In genomic region chr5:32459882-32460751, GRCm38 (mm10) we compare ENCODE assay signal across 8 mouse cellular contexts. TPM values are rescaled to one million over a fixed set of nuclear protein-coding genes. Genes with fewer than 3 reads are reported as not detected.
DNase-seq lines count a peak whose midpoint lies in the region; ATAC-seq and TF ChIP-seq lines count a peak whose summit lies in the region.

No protein-coding gene starts in this region.

- under 1% methylated on average over 19 of the region's 19 CpGs for WGBS in heart, embryonic 11.5 days (ENCODE audit: insufficient replicate concordance)
- WGBS in kidney, embryonic 14.5 days, result under 1% methylated on average over 19 of the region's 19 CpGs

- no peak overlapping the region for H3K27ac ChIP-seq in CH12.LX (ENCODE audit: insufficient read depth, low read depth)
- H3K27ac ChIP-seq in heart, embryonic 11.5 days (ENCODE audit: low read depth, low read length), result peak overlapping the region; percentile 100
- H3K27ac ChIP-seq in kidney, embryonic 14.5 days (ENCODE audit: low read depth, low read length), result peak overlapping the region; percentile 99

- dilution Hi-C loops in CH12.LX (cut with MboI; ENCODE audit: extremely low pct_ligation_motif_present, extremely low pct_unique_long_range_greater_than_20kb, low sequenced_read_pairs), result no loop called here

- no peak for TF ChIP-seq EP300 in CH12.LX (IDR thresholded peaks at IDR 0.05; ENCODE audit: low read length)

- peak in 1 of 2 experiments; percentile 44; a peak in 2 of 4 replicates for TF ChIP-seq CTCF in CH12.LX (conservative IDR thresholded peaks at IDR 0.05 in 1 of 2, IDR thresholded peaks at IDR 0.05 in 1 of 2; ENCODE audit: low read depth in 2 of 2, low read length in 2 of 2)

- H3K4me1 ChIP-seq in CH12.LX (ENCODE audit: control insufficient read depth in 1 of 2, insufficient read depth in 2 of 2), result peaks cover 0 to 30% of the 10 kb centered on the region in 2 experiments; a peak in 2 of 4 replicates
- H3K4me1 ChIP-seq in heart, embryonic 11.5 days (ENCODE audit: control insufficient read depth, insufficient read depth, low read length), result peaks cover 13% of the 10 kb centered on the region
- H3K4me1 ChIP-seq in kidney, embryonic 14.5 days (ENCODE audit: control insufficient read depth, insufficient read depth, low read length), result peaks cover 22% of the 10 kb centered on the region; the same call in 1 of the 2 replicates

- H3K9ac ChIP-seq in CH12.LX (ENCODE audit: insufficient read depth, low read depth), result peak overlapping the region; percentile 97
- peak overlapping the region; percentile 96 for H3K9ac ChIP-seq in heart, embryonic 11.5 days (ENCODE audit: low read depth, low read length)
- H3K9ac ChIP-seq in kidney, embryonic 14.5 days (ENCODE audit: low read depth, low read length), result peak overlapping the region; percentile 100

- DNase-seq in 3T3-L1 (ENCODE audit: low read depth, low spot score) (peak; percentile 87), CH12.LX (ENCODE audit: extremely low read depth) (peak; percentile 29)
- DNase-seq in embryo, embryonic 10.5 days (ENCODE audit: low spot score), result peak; percentile 77
- peak; percentile 52 for DNase-seq in lung, postnatal 14 days
- peak; percentile 23 to 61 for DNase-seq in spleen, postnatal 36 days (ENCODE audit: low spot score in 2 of 2)
- no peak for DNase-seq in urinary bladder, postnatal 10 days (ENCODE audit: low spot score)

- in situ Hi-C loops in CH12.LX (cut with MboI; ENCODE audit: low pct_ligation_motif_present, low pct_unique_long_range_greater_than_20kb, low sequenced_read_pairs), result no loop called here

- no peaks in the 10 kb centered on the region for H3K36me3 ChIP-seq in CH12.LX (replicated peaks in 1 of 2; ENCODE audit: control insufficient read depth in 1 of 2, insufficient read depth in 1 of 2, low read length in 1 of 2)
- no peaks in the 10 kb centered on the region for H3K36me3 ChIP-seq in heart, embryonic 11.5 days (ENCODE audit: control insufficient read depth, insufficient read depth, low read length)
- no peaks in the 10 kb centered on the region for H3K36me3 ChIP-seq in kidney, embryonic 14.5 days (ENCODE audit: control insufficient read depth, insufficient read depth, low read length)

- H3K79me2 ChIP-seq in CH12.LX (replicated peaks; ENCODE audit: control insufficient read depth, extremely low read depth, insufficient read depth, poor library complexity, severe bottlenecking), result peaks cover 47% of the 10 kb centered on the region

- TF ChIP-seq POLR2A in CH12.LX (IDR thresholded peaks at IDR 0.05; ENCODE audit: low read depth, low read length), result no peak

- H3K4me2 ChIP-seq in CH12.LX (ENCODE audit: insufficient read depth, low read depth, poor library complexity, severe bottlenecking), result peak overlapping the region; percentile 83; the same call in 1 of the 2 replicates
- peak overlapping the region; percentile 66 for H3K4me2 ChIP-seq in heart, embryonic 11.5 days
- peak overlapping the region; percentile 38 for H3K4me2 ChIP-seq in kidney, embryonic 14.5 days (replicated peaks; ENCODE audit: low read depth, low read length)

- peak overlapping the region; percentile 83 to 99 (median 98) for H3K4me3 ChIP-seq in CH12.LX (replicated peaks in 1 of 3; ENCODE audit: low read depth in 2 of 3, low read length in 2 of 3, poor library complexity in 1 of 3)
- peak overlapping the region; percentile 95 for H3K4me3 ChIP-seq in heart, embryonic 11.5 days (ENCODE audit: low read depth, low read length)
- peak overlapping the region; percentile 91 for H3K4me3 ChIP-seq in kidney, embryonic 14.5 days (ENCODE audit: low read length)

- peaks cover 8% of the 10 kb centered on the region for H3K27me3 ChIP-seq in CH12.LX (replicated peaks)
- H3K27me3 ChIP-seq in heart, embryonic 11.5 days (ENCODE audit: control insufficient read depth, insufficient read depth, low read length), result no peaks in the 10 kb centered on the region
- H3K27me3 ChIP-seq in kidney, embryonic 14.5 days (ENCODE audit: control insufficient read depth, insufficient read depth, low read length), result no peaks in the 10 kb centered on the region

- peak; percentile 17 for TF ChIP-seq RAD21 in CH12.LX (IDR thresholded peaks at IDR 0.05; ENCODE audit: low read depth, low read length)

- no peaks in the 10 kb centered on the region for H3K9me3 ChIP-seq in CH12.LX (replicated peaks; ENCODE audit: low read length)
- H3K9me3 ChIP-seq in heart, embryonic 11.5 days (replicated peaks; ENCODE audit: control insufficient read depth, low read length), result no peaks in the 10 kb centered on the region
- H3K9me3 ChIP-seq in kidney, embryonic 14.5 days (ENCODE audit: control insufficient read depth, low read length), result no peaks in the 10 kb centered on the region

- ATAC-seq in heart, embryonic 11.5 days (replicated peaks; ENCODE audit: insufficient number of reproducible peaks, low FRiP score, low TSS enrichment), result no peak
- ATAC-seq in kidney, embryonic 14.5 days (ENCODE audit: low FRiP score, low TSS enrichment), result no peak

TF ChIP-seq in CH12.LX, 34 proteins besides CTCF, POLR2A, EP300 and RAD21:
- TF ChIP-seq USF2 (conservative IDR thresholded peaks at IDR 0.05; ENCODE audit: low read depth, low read length), result no peak
- TF ChIP-seq ELF1 (IDR thresholded peaks at IDR 0.05; ENCODE audit: low read depth, low read length), result peak; percentile 29; the same call in 1 of the 2 replicates
- TF ChIP-seq HCFC1 (IDR thresholded peaks at IDR 0.05; ENCODE audit: low read depth, low read length), result no peak
- no peak; the same call in none of the 2 replicates for TF ChIP-seq SIN3A (IDR thresholded peaks at IDR 0.05; ENCODE audit: low read length)
- TF ChIP-seq MEF2A (IDR thresholded peaks at IDR 0.05; ENCODE audit: borderline replicate concordance, low read depth, low read length), result peak; percentile 20; the same call in 1 of the 2 replicates
- peak; percentile 47; the same call in 1 of the 2 replicates for TF ChIP-seq MYC (IDR thresholded peaks at IDR 0.05; ENCODE audit: low read depth, low read length)
- peak; percentile 37 for TF ChIP-seq SMC3 (IDR thresholded peaks at IDR 0.05; ENCODE audit: low read depth, low read length)
- peak; percentile 66; the same call in 1 of the 2 replicates for TF ChIP-seq ZNF384 (IDR thresholded peaks at IDR 0.05; ENCODE audit: low read depth, low read length)
- 0 out of 2 replicates have a peak, but pooled peaks have one; percentile 27 for TF ChIP-seq JUND (conservative IDR thresholded peaks at IDR 0.05; ENCODE audit: low read depth, low read length)
- peak; percentile 64; the same call in 1 of the 2 replicates for TF ChIP-seq CHD1 (IDR thresholded peaks at IDR 0.05; ENCODE audit: low read depth, low read length)
- 0 out of 2 replicates have a peak, but pooled peaks have one; percentile 44 for TF ChIP-seq MAZ (IDR thresholded peaks at IDR 0.05; ENCODE audit: low read depth, low read length)
- peak; percentile 66 for TF ChIP-seq MXI1 (IDR thresholded peaks at IDR 0.05; ENCODE audit: low read depth, low read length)
- TF ChIP-seq GABPA (IDR thresholded peaks at IDR 0.05; ENCODE audit: insufficient replicate concordance, low read depth, low read length), result no peak
- no peak for TF ChIP-seq MAFK (IDR thresholded peaks at IDR 0.05; ENCODE audit: insufficient replicate concordance, low read length)
- no peak for TF ChIP-seq POLR2AphosphoS2 (IDR thresholded peaks at IDR 0.05; ENCODE audit: low read depth, low read length)
- peak; percentile 19; the same call in 1 of the 2 replicates for TF ChIP-seq MAX (IDR thresholded peaks at IDR 0.05; ENCODE audit: low read length)
- TF ChIP-seq JUN (IDR thresholded peaks at IDR 0.05; ENCODE audit: insufficient read depth, low read depth, low read length), result no peak
- TF ChIP-seq IRF4 (IDR thresholded peaks at IDR 0.05; ENCODE audit: low read depth, low read length), result no peak
- TF ChIP-seq NELFE (IDR thresholded peaks at IDR 0.05; ENCODE audit: low read depth, low read length), result no peak
- no peak for TF ChIP-seq BHLHE40 (IDR thresholded peaks at IDR 0.05; ENCODE audit: low read depth, low read length)

RNA-seq across cellular contexts. Expression of gene Ppp1cb, which starts 1.5 kb away (rescaled TPM):
- total RNA-seq in CH12.LX (2012; rRNA removed) (45.3 and 50.8 TPM in 2 replicates), CH12.LX (2014; rRNA removed) (116 and 127 TPM in 2 replicates)
- 188 and 194 TPM in 2 replicates for polyA plus RNA-seq in CH12.LX (2012; ENCODE audit: insufficient read length, low read depth)
- 264 and 300 TPM in 2 replicates for polyA plus RNA-seq in heart, embryonic 11.5 days (2014; fragmentation: Nextera tagmentation; extraction: Ambion mirVana)
- polyA plus RNA-seq in kidney, embryonic 14.5 days (2014; fragmentation: Nextera tagmentation; extraction: Ambion mirVana), result 219 and 229 TPM in 2 replicates
